1 mouse cellular context compared by ENCODE assay signal in genomic region chr4:103273021-103273420, GRCm38 (mm10).
TF ChIP-seq lines count a peak whose summit lies in the region.

No protein-coding gene starts in this region.

TF ChIP-seq in ES-E14, 5 proteins besides CTCF, POLR2A, EP300 and RAD21 (continued from another document):
- TF ChIP-seq HCFC1 (IDR thresholded peaks at IDR 0.05; ENCODE audit: borderline replicate concordance, insufficient read depth, low read length) (no peak), ZNF384 (IDR thresholded peaks at IDR 0.05; ENCODE audit: low read depth, low read length) (no peak)
